Mouse (Mus musculus): Measurements from ENCODE around the gene Vmn1r139. TPM values are rescaled to one million over a fixed set of nuclear protein-coding genes. Genes with fewer than 3 reads are reported as not detected.

Vmn1r139 gene
- not detected in 2 replicates for polyA plus RNA-seq (2012; rRNA removed)

GRCm38 (mm10) chr7:22068757-22069156 is at the start of gene Vmn1r139:
Gene Vmn1r139, plus strand, starts transcription at chr7:22069057.

GRCm38 (mm10) chr7:22028797-22029196 is 40.1 kb upstream of the Vmn1r139 start, which contains the start of gene Vmn1r138:
Gene Vmn1r138, minus strand, starts transcription at chr7:22028897.

GRCm38 (mm10) chr7:22056205-22056604 is 12.7 kb upstream of the Vmn1r139 start, which contains the start of gene Gm6176:
Gene Gm6176, minus strand, starts transcription at chr7:22056305.

GRCm38 (mm10) chr7:22118145-22118544 is 49.3 kb downstream of the Vmn1r139 start, which contains the start of gene Gm16451:
Gene Gm16451, minus strand, starts transcription at chr7:22118245.

GRCm38 (mm10) chr7:22134641-22135040 is 65.8 kb downstream of the Vmn1r139 start, which contains the start of gene Gm10666:
Gene Gm10666, minus strand, starts transcription at chr7:22134741.

Other genes starting within 250 kb of the Vmn1r139 start
- not detected in 2 replicates for gene Vmn1r135, start 236.7 kb upstream of the Vmn1r139 start, polyA plus RNA-seq (2012; rRNA removed)
- gene Gm5725, start 224.8 kb upstream of the Vmn1r139 start, polyA plus RNA-seq (2012; rRNA removed) = not detected in 2 replicates
- not detected in 2 replicates for gene Gm5891, start 147.8 kb upstream of the Vmn1r139 start, polyA plus RNA-seq (2012; rRNA removed)
- not detected in 2 replicates for gene Vmn1r137, start 74.5 kb upstream of the Vmn1r139 start, polyA plus RNA-seq (2012; rRNA removed)
- gene Vmn1r138, start 40.2 kb upstream of the Vmn1r139 start, polyA plus RNA-seq (2012; rRNA removed) = not detected in 2 replicates
- gene Gm6176, start 12.8 kb upstream of the Vmn1r139 start, polyA plus RNA-seq (2012; rRNA removed) = not detected in 2 replicates
- gene Gm16451, start 49.2 kb downstream of the Vmn1r139 start, polyA plus RNA-seq (2012; rRNA removed) = not detected in 2 replicates
- not detected in 2 replicates for gene Gm10666, start 65.7 kb downstream of the Vmn1r139 start, polyA plus RNA-seq (2012; rRNA removed)
- not detected in 2 replicates for gene Vmn1r142, start 95.0 kb downstream of the Vmn1r139 start, polyA plus RNA-seq (2012; rRNA removed)
- not detected in 2 replicates for gene Vmn1r143, start 120.3 kb downstream of the Vmn1r139 start, polyA plus RNA-seq (2012; rRNA removed)
- not detected in 2 replicates for gene Gm8653, start 132.2 kb downstream of the Vmn1r139 start, polyA plus RNA-seq (2012; rRNA removed)
- gene Gm8453, start 160.4 kb downstream of the Vmn1r139 start, polyA plus RNA-seq (2012; rRNA removed) = not detected in 2 replicates

Data from colon, adult 2 months (tissue).